Mouse (Mus musculus) CH12.LX (cell line): ENCODE measurements around the gene Prkce. TPM values are rescaled to one million over a fixed set of nuclear protein-coding genes. Genes with fewer than 3 reads are reported as not detected.
A peak's percentile ranks its signal among the peaks of the same experiment; 100 is the strongest.

Experiments used
- DNase-seq: peaks from one replicate; pipeline ENCODE4 v3.0.0-alpha.2; 2013; ENCODE audit errors: extremely low read depth
- H3K27ac ChIP-seq: 2 replicates; pipeline ENCODE4 v1.5.1; 2012; ENCODE audit warnings: low read depth, mild to moderate bottlenecking, control low read depth, moderate library complexity; ENCODE audit not compliant: insufficient read depth
- H3K27me3 ChIP-seq: replicated peaks from 2 replicates; pipeline ENCODE3; 2012; ENCODE audit warnings: inconsistent platforms
- H3K36me3 ChIP-seq, 2 experiments: replicated peaks in 1 of 2; 2 replicates each; pipeline versions ENCODE3 to v1.6.1; 2012; ENCODE audit warnings: inconsistent platforms in 1 of 2, low read length in 1 of 2, mild to moderate bottlenecking in 1 of 2, mixed read lengths in 1 of 2, moderate library complexity in 1 of 2; ENCODE audit not compliant: control insufficient read depth in 1 of 2, insufficient read depth in 1 of 2
- H3K4me1 ChIP-seq, 2 experiments: 2 replicates each; pipeline ENCODE4 v1.6.1; 2012; ENCODE audit warnings: inconsistent platforms in 1 of 2, moderate library complexity in 1 of 2; ENCODE audit not compliant: insufficient read depth in 2 of 2, control insufficient read depth in 1 of 2
- H3K4me2 ChIP-seq: 2 replicates; pipeline ENCODE4 v1.6.1; 2012; ENCODE audit warnings: low read depth, mild to moderate bottlenecking, control low read depth; ENCODE audit not compliant: poor library complexity, insufficient read depth, severe bottlenecking
- H3K4me3 ChIP-seq, 3 experiments: fragments of 150-350 bp in 1 of 3; sonication (generic) in 1 of 3; replicated peaks in 1 of 3; 2 replicates each; pipeline versions ENCODE3 to v1.5.1; 2011 to 2012; ENCODE audit warnings: low read depth in 2 of 3, low read length in 2 of 3, mild to moderate bottlenecking in 2 of 3, moderate library complexity in 2 of 3, control low read depth in 1 of 3, improper control_type of control experiment in 1 of 3, inconsistent platforms in 1 of 3, mixed read lengths in 1 of 3; ENCODE audit not compliant: poor library complexity in 1 of 3
- H3K79me2 ChIP-seq: replicated peaks from 2 replicates; pipeline ENCODE4 v1.6.1; 2012; ENCODE audit warnings: mild to moderate bottlenecking, moderate library complexity; ENCODE audit not compliant: control insufficient read depth, poor library complexity, insufficient read depth, severe bottlenecking; ENCODE audit errors: extremely low read depth
- H3K9ac ChIP-seq: 2 replicates; pipeline ENCODE4 v1.6.1; 2012; ENCODE audit warnings: low read depth, mild to moderate bottlenecking, control low read depth, moderate library complexity; ENCODE audit not compliant: insufficient read depth
- H3K9me3 ChIP-seq: replicated peaks from 2 replicates; pipeline ENCODE3; 2012; ENCODE audit warnings: low read length, inconsistent platforms, mixed read lengths
- CHD2 ChIP-seq: IDR thresholded peaks from 2 replicates; pipeline ENCODE4 v1.6.1; 2011; ENCODE audit warnings: low read length, improper control_type of control experiment
- CTCF ChIP-seq, 2 experiments: IDR thresholded peaks in 1 of 2; conservative IDR thresholded peaks in 1 of 2; 2 replicates each; pipeline ENCODE4 v1.5.1; 2011 to 2012; ENCODE audit warnings: low read depth in 2 of 2, low read length in 2 of 2, improper control_type of control experiment in 1 of 2, inconsistent platforms in 1 of 2, mild to moderate bottlenecking in 1 of 2, moderate library complexity in 1 of 2
- ETS1 ChIP-seq: conservative IDR thresholded peaks from 2 replicates; pipeline ENCODE4 v1.6.1; 2012; ENCODE audit warnings: low read depth, mild to moderate bottlenecking, inconsistent platforms, low read length, improper control_type of control experiment, moderate library complexity
- HCFC1 ChIP-seq: IDR thresholded peaks from 2 replicates; pipeline ENCODE4 v1.6.1; 2012; ENCODE audit warnings: low read depth, mild to moderate bottlenecking, inconsistent platforms, low read length, improper control_type of control experiment
- KAT2A ChIP-seq: IDR thresholded peaks from 2 replicates; pipeline ENCODE4 v1.6.1; 2012; ENCODE audit warnings: low read length, improper control_type of control experiment, inconsistent platforms; ENCODE audit not compliant: insufficient replicate concordance
- MAX ChIP-seq: IDR thresholded peaks from 2 replicates; pipeline ENCODE4 v1.6.1; 2011; ENCODE audit warnings: low read length, improper control_type of control experiment
- MAZ ChIP-seq: IDR thresholded peaks from 2 replicates; pipeline ENCODE4 v1.6.1; 2012; ENCODE audit warnings: low read depth, mild to moderate bottlenecking, inconsistent platforms, low read length, improper control_type of control experiment, moderate library complexity
- NRF1 ChIP-seq: IDR thresholded peaks from 2 replicates; pipeline ENCODE4 v1.6.1; 2014; ENCODE audit warnings: low read depth, mild to moderate bottlenecking, inconsistent platforms, low read length, improper control_type of control experiment, moderate library complexity
- POLR2A ChIP-seq: IDR thresholded peaks from 2 replicates; pipeline ENCODE4 v1.6.1; 2011; ENCODE audit warnings: low read depth, mild to moderate bottlenecking, improper control_type of control experiment, low read length
- RAD21 ChIP-seq: IDR thresholded peaks from 2 replicates; pipeline ENCODE4 v1.6.1; 2011; ENCODE audit warnings: low read depth, mild to moderate bottlenecking, low read length, improper control_type of control experiment, moderate library complexity
- SMC3 ChIP-seq: IDR thresholded peaks from 2 replicates; pipeline ENCODE4 v1.6.1; 2011; ENCODE audit warnings: low read depth, low read length, improper control_type of control experiment
- TBP ChIP-seq: conservative IDR thresholded peaks from 2 replicates; pipeline ENCODE4 v1.6.1; 2011; ENCODE audit warnings: low read depth, low read length, improper control_type of control experiment
- UBTF ChIP-seq: IDR thresholded peaks from 2 replicates; pipeline ENCODE4 v1.6.1; 2012; ENCODE audit warnings: low read depth, mild to moderate bottlenecking, inconsistent platforms, low read length, improper control_type of control experiment, moderate library complexity
- USF2 ChIP-seq: conservative IDR thresholded peaks from 2 replicates; pipeline ENCODE4 v1.6.1; 2011; ENCODE audit warnings: low read depth, low read length, improper control_type of control experiment
- ZC3H11A ChIP-seq: IDR thresholded peaks from 2 replicates; pipeline ENCODE4 v1.6.1; 2012; ENCODE audit warnings: low read depth, mild to moderate bottlenecking, inconsistent platforms, low read length, improper control_type of control experiment
- ZKSCAN1 ChIP-seq: IDR thresholded peaks from 2 replicates; pipeline ENCODE4 v1.6.1; 2012; ENCODE audit warnings: low read depth, inconsistent platforms, low read length, improper control_type of control experiment, borderline replicate concordance
- dilution Hi-C: fragments of 300-500 bp; cut with MboI; formaldehyde crosslinking; loops from 2 replicates; pipeline ENCODE4 v1.14.3; 2020; ENCODE audit warnings: low sequenced_read_pairs; ENCODE audit not compliant: extremely low pct_unique_long_range_greater_than_20kb, extremely low pct_ligation_motif_present
- in situ Hi-C: fragments of 300-500 bp; cut with MboI; formaldehyde crosslinking; loops from 3 replicates; pipeline ENCODE4 v1.14.3; 2019; ENCODE audit warnings: low sequenced_read_pairs, low pct_ligation_motif_present, low pct_unique_long_range_greater_than_20kb, mixed read lengths
- polyA plus RNA-seq: library from polyadenylated mRNA; unstranded; fragments of >175 nt; gene quantifications from 2 replicates; pipeline ENCODE4 v1.2.1, GENCODE M21; 2012; ENCODE audit warnings: low read depth; ENCODE audit not compliant: insufficient read length
- total RNA-seq, 2 experiments: library from RNA; depleted of rRNA; stranded (reverse); fragments of 300-350 nt in 1 of 2; fragments of >200 nt in 1 of 2; gene quantifications; 2 replicates each; pipeline ENCODE4 v1.2.3; 2012 to 2014

The Prkce gene
- total and polyA plus RNA-seq, 3 experiments: 4.1 to 13.2 (median 11.4) TPM

DNA sequence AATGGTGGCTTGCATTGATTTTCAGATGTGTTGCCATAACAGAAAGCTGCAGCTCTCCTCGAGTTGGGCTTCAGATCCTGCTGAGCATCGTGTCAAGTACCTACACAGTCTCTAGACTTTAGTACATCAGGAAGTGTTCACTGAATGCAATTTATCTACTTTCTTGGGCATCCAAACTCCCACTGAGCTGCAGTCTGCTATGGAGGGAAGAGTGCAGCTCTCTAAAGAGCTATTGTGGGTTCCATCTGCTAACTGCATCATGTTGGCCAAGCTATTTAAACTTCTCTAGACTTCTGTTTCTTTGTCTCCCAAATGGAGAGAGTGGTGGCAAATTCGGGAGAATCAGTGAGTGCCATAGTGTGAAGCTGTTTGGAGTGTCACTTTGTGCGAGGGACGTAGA, 349.0 kb downstream of the Prkce start:
- no peak overlapping the region for H3K27ac ChIP-seq
- H3K4me1 ChIP-seq: peaks cover 6 to 22% of the 10 kb centered on the region in 2 experiments
- in situ Hi-C loops: loop anchor here (25.0 kb wide), 2 partner anchors 296 to 721 kb away; no protein-coding TSS in a partner anchor
- TF ChIP-seq MAZ: no peak
- no peak for TF ChIP-seq USF2
- TF ChIP-seq POLR2A: no peak
- no peak for TF ChIP-seq CTCF (conservative IDR thresholded peaks at IDR 0.05 in 1 of 2, IDR thresholded peaks at IDR 0.05 in 1 of 2; ENCODE audit: low read depth in 2 of 2, low read length in 2 of 2)
- no peak for TF ChIP-seq UBTF
- TF ChIP-seq ETS1: no peak
- TF ChIP-seq TBP: no peak
- TF ChIP-seq ZC3H11A: no peak
- no peak for TF ChIP-seq KAT2A
- H3K79me2 ChIP-seq: no peaks in the 10 kb centered on the region
- peaks cover 13 to 50% of the 10 kb centered on the region in 2 experiments for H3K36me3 ChIP-seq
- H3K9me3 ChIP-seq: no peaks in the 10 kb centered on the region
- H3K27me3 ChIP-seq: no peaks in the 10 kb centered on the region
- H3K9ac ChIP-seq: no peak overlapping the region
- H3K4me3 ChIP-seq: no peak overlapping the region
- dilution Hi-C loops: no loop called here
- DNase-seq: no peak
- no peak overlapping the region for H3K4me2 ChIP-seq

DNA sequence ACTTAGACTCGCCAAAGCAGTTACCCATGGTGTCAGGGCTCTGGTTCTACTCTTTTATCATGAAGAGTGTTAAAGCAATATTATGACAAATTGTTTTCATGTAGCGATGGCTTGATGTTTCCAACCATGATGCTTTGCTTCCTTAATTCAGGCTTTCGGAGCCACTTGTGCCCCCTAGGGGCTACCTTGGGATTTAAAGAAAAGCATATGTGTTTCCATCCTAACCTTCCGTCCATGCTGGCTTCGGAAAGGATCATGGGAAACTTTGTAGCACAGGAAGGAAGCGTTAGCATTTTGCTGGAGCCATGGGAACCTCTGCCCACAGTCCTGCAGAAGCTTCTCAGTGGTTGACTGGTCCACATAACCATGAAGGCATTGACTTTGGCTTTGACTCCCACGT, 351.0 kb downstream of the Prkce start:
- Histone ChIP-seq H3K4me3 (no peak overlapping the region), H3K4me2 (no peak overlapping the region), H3K9ac (no peak overlapping the region), H3K27ac (no peak overlapping the region), H3K36me3 (peaks cover 11 to 47% of the 10 kb centered on the region in 2 experiments), H3K27me3 (no peaks in the 10 kb centered on the region), H3K4me1 (peaks cover 6 to 22% of the 10 kb centered on the region in 2 experiments), H3K9me3 (no peaks in the 10 kb centered on the region), H3K79me2 (no peaks in the 10 kb centered on the region)
- dilution Hi-C loops (no loop called here), in situ Hi-C loops (loop anchor here (25.0 kb wide), 2 partner anchors 294 to 719 kb away; no protein-coding TSS in a partner anchor)
- TF ChIP-seq NRF1 (no peak), RAD21 (peak; percentile 13), ZKSCAN1 (no peak), MAZ (no peak), HCFC1 (no peak), SMC3 (peak; percentile 37), MAX (no peak), CHD2 (no peak), CTCF (conservative IDR thresholded peaks at IDR 0.05 in 1 of 2, IDR thresholded peaks at IDR 0.05 in 1 of 2; ENCODE audit: low read depth in 2 of 2, low read length in 2 of 2) (peak; percentile 8 to 50; a peak in 2 of 4 replicates)
- no peak for DNase-seq
